Mouse (Mus musculus) left cerebral cortex, postnatal 4 days (tissue): Measurements from ENCODE around the gene 1500011B03Rik. TPM values are rescaled to one million over a fixed set of nuclear protein-coding genes. Genes with fewer than 3 reads are reported as not detected.

Experiments used
- DNase-seq: peaks from one replicate; pipeline ENCODE4 v3.0.0-alpha.2; 2022
- intact Hi-C: fragments of 180-260 bp; cut with DNase I; formaldehyde crosslinking; loops from one replicate; pipeline ENCODE4 v1.15.1; 2025
- total RNA-seq, 2 experiments: library from RNA; stranded (reverse); gene quantifications; 2 replicates each; pipeline ENCODE4 v1.2.3; 2021

The 1500011B03Rik gene
- total RNA-seq, 2 experiments from 2014 or later = 166 to 169 TPM

GRCm38 (mm10) chr5:114809826-114810225 lies 13.4 kb downstream of the 1500011B03Rik start:
- intact Hi-C loops = no loop called here
- DNase-seq = no peak

GRCm38 (mm10) chr5:114809181-114809756 lies 14.0 kb downstream of the 1500011B03Rik start:
- DNase-seq = no peak
- intact Hi-C loops = no loop called here

- intact Hi-C loops = no loop called here
- DNase-seq = no peak
These were observed 14.9 kb downstream of the 1500011B03Rik start for GRCm38 (mm10) chr5:114808385-114808784.

- DNase-seq = no peak
- intact Hi-C loops = no loop called here
These were observed 15.4 kb downstream of the 1500011B03Rik start for GRCm38 (mm10) chr5:114807893-114808292.

DNA sequence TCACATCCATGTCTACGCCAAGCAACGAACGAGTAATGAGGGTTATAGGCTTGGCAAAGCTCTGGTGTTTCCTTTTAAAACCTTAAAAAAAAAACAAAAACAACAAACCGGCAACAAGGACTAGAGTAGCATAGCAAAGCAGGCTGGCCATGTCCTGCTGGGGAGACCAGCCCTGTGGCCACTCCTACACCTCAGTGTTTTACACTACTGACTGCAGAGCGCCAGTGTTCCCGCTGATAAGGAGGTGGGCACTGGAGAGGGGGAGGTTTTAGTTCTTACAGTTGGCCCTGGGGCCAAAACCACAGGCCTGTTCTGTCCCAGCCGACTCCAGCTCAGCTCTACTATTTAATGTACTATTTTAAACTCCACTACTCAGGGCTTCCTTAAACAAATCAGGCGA lies 15.8 kb downstream of the 1500011B03Rik start:
- no peak for DNase-seq
- intact Hi-C loops = no loop called here

- no peak for DNase-seq
- intact Hi-C loops = no loop called here
These were observed 16.2 kb downstream of the 1500011B03Rik start for GRCm38 (mm10) chr5:114807063-114807462.

DNA sequence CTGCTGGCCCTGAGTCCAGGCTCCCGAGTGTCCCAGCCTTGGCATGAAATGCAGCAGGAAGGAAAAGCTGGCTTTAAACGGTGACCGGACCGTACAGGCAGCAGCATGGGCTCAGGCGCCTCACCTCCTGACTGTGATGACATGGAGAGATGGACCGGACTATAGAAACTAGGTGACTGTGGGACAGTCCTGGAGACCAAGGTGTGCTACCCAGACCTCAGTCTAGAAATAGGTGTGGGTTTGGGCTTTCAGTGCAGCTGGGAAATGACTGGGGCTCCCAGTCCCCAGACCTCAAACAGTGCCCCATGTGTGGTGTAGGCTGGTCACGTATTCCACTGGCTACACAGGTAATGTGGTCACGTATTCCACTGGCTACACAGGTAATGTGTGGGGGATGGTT lies 16.6 kb downstream of the 1500011B03Rik start:
- DNase-seq = no peak
- intact Hi-C loops = no loop called here

GRCm38 (mm10) chr5:114805436-114806350 lies 17.6 kb downstream of the 1500011B03Rik start:
- no peak for DNase-seq
- intact Hi-C loops = no loop called here

DNA sequence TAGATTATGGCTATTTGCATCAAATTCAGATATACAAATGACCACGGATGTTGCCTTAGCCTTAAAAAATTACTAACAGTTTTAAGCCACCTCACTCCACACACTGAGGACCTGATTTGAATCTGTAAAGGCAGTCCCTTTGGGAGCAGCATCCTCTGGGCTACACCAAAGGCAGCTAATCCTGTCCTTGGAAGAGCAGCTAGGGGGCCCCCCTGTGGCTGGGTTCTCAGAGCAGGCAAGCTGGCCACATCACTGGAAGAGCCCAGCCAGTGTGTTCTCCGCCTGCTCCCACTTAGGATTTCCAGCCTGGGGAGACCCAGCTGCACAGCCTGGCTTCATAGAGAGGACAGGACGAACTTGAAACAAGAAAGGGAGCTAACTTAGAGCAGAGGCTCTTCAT lies 18.3 kb downstream of the 1500011B03Rik start:
- peak; percentile 67 for DNase-seq
- intact Hi-C loops = no loop called here

DNA sequence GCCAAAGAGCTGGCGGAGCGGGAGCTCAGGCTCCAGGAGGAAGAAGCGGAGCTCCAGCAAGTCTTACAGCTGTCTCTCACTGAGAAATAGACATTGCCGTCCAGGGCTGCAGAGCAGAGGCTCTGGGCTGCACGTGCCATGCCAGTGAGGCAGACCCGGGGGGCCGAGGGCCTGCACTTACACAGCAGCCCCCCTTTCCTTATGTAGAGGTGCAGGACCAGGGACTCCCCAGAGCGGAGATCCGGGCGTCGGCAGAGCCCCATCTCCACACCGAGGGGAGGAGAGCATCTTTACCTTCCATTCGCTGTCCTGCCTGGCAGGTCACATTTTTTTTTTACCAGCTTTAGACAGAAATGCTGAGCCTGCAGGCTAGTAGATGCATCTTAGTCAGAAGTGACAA lies 18.9 kb downstream of the 1500011B03Rik start:
- no peak for DNase-seq
- intact Hi-C loops = no loop called here

DNA sequence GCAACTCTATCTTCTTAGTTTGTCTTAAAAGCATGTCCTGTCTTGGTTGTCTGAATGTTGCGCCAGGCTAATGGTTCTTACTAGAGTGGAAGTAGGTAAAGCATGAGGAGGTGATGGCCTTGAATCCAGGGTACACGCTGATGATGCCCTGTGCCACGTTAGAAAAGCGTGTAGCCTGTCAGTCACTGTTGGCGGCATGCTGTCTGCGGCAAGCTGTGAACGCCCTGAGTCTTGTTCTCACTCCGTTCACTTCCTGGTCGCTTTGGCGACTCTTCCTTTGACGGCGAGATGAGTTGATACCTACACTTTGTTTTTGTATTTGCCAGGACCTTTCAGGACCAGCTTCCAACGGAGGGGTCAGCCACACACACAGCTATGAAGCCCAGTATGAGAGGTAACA lies 20.0 kb downstream of the 1500011B03Rik start:
- intact Hi-C loops = no loop called here
- DNase-seq = no peak

- intact Hi-C loops = no loop called here
These were observed 21.4 kb downstream of the 1500011B03Rik start for GRCm38 (mm10) chr5:114801841-114802240.

DNA sequence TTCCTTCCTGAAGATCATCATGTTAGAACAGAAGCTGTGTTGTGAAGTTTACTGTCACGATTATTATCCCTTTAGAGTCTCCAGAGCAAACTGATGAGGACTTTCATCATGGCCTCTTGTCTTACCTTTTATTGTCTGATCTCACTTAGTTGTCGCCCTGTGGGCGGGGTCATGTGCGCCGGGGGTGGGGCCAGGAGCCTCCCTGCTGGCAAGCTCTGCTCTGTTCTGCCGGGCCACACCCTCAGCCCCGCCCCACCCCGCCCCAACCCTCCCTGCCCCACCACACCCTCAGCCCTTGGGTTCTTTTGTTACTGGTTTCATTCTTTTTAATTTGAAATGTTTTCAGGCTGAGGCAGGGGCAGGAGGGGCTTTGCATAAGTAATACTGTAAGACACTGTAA lies 22.2 kb downstream of the 1500011B03Rik start:
- intact Hi-C loops = no loop called here
- no peak for DNase-seq

More at GRCm38 (mm10) chr5:114801841-114802240, 21.4 kb downstream of the 1500011B03Rik start:
- DNase-seq = no peak

DNA sequence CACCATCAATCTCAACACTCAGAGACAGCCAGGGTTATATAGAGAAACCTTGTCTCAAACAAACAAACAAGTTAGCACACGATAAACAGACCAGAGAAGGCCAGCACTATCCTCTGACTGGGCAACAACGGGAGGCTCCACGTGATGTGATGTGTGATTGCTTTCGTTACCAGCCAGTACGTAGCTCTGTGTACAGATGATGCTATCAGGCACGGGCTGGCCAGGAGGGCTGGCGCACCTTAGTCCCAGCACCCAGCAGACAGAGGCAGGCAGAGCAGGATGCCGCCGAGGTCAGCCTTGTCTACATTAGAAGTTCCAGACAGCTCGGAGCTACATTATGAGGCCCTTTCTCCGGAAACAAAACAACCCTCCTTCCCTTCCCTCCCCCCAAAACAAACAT lies 23.4 kb downstream of the 1500011B03Rik start:
- intact Hi-C loops = no loop called here

GRCm38 (mm10) chr5:114797253-114797652 lies 26.0 kb downstream of the 1500011B03Rik start:
- no peak for DNase-seq
- intact Hi-C loops = no loop called here

More for the DNA sequence above, 23.4 kb downstream of the 1500011B03Rik start:
- no peak for DNase-seq

GRCm38 (mm10) chr5:114796299-114797012 lies 26.8 kb downstream of the 1500011B03Rik start:
- DNase-seq = peak; percentile 56
- intact Hi-C loops = no loop called here

DNA sequence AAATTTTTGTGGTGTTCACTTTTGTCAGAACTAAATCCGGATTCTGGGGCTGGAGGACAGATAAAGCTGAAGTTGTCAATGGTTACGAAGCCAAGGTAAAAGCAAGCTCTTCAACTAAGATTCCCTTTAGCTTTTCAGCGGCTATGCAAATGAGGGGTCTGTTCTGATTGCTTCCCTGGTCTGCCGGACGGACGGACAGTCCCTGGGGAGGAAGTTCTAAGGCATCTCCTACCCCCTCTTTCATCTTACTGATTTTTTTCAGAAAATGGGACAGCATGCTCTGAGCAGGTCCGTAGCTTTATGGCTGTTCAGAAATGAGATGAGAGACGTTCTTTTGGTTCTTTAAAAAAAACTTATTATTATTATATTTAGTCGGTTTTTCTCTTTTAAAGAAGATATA lies 27.6 kb downstream of the 1500011B03Rik start:
- intact Hi-C loops = no loop called here
- no peak for DNase-seq

DNA sequence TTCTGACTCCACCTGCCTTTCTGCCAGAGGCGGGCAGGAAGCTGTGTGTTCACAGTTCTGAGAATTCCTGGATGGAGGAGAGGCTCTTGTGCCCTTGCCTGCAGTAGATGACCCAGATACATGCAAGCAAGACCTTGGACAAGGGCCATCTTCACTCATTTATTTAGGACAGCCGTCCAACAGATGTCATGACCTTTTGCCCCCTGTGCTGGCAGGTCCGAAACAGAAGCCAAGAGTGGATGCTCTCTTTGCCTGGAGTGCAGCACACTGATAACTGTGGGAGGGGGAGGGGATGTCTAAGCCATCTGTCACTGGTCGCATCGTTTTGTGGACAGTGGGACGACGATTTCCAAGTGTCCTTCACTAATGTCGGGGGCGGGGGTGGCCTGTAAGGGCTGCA lies 28.0 kb downstream of the 1500011B03Rik start:
- intact Hi-C loops = no loop called here
- DNase-seq = peak; percentile 52

- DNase-seq = peak; percentile 70
- intact Hi-C loops = no loop called here
These were observed 28.7 kb downstream of the 1500011B03Rik start for GRCm38 (mm10) chr5:114794609-114795008.

- intact Hi-C loops = no loop called here
These were observed 30.0 kb downstream of the 1500011B03Rik start for GRCm38 (mm10) chr5:114793317-114793716.

DNA sequence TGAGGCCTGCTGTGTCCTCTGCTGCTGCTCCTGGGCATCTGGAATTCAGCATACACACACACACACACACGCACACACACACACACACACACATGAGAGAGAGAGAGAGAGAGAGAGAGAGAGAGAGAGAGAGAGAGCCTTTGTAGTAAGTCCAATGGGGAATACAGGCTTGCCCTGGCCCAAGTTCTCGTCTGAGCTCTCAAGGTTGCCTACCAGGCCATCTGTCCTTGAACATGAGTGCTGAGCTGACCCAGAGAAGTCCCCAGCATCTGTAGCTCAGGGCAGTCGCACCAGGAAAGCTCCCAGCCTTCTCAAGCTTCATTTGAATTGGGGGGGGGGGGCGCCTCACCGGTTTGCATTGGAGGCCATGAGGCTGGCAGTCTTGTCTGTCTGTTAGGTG lies 38.1 kb downstream of the 1500011B03Rik start:
- no peak for DNase-seq
- intact Hi-C loops = no loop called here

More at GRCm38 (mm10) chr5:114793317-114793716, 30.0 kb downstream of the 1500011B03Rik start:
- no peak for DNase-seq
